Mouse (Mus musculus) CD8-positive naive resting alpha-beta T cell, adult 2 months (primary cell): ENCODE measurements around the gene Tmem274.

Experiments
- DNase-seq, 2 experiments: peaks; one replicate each; pipeline ENCODE4 v3.0.0; 2022; ENCODE audit warnings: low read depth in 2 of 2, low spot score in 2 of 2

Tmem274 gene

DNA sequence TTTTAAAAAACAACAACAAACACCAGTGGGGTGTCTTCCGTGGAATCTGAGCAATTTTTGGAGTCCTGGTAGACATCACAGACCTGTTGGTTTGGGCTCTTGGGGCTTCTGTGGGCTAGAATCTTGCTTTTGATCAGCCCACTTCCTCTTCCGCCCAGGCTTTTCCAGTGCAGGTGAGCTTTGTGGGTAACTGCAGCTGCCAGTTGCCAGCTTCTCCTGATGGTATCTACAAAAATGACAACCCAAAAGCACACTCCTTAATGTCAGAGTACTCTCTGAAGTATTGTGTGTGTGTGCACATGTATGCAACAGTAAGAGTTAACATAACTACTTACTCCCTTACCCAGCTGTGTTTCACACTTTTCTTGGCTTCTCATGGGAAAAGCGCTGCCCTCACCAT is 7.6 kb upstream of the Tmem274 start:
- DNase-seq = peak; percentile 57

DNA sequence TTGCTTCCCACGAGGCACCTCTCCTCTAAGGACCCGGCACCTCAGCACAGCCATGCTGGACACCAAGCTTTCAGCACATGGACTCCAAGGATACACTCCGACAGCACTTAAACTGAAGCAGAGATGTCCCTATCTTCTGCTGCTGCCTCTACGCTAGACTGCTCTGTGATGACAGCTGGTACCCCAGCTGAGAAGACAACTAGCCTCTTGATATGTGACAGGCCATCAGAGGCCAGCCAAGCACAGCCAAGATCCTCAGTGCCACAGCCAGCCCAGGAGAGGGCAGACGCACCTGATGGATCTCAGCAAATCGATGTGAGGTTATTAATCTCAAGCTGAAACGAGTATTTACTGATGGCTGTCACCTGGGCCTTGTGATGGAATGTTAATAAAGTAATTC is 2.1 kb upstream of the Tmem274 start:
- DNase-seq = no peak

DNA sequence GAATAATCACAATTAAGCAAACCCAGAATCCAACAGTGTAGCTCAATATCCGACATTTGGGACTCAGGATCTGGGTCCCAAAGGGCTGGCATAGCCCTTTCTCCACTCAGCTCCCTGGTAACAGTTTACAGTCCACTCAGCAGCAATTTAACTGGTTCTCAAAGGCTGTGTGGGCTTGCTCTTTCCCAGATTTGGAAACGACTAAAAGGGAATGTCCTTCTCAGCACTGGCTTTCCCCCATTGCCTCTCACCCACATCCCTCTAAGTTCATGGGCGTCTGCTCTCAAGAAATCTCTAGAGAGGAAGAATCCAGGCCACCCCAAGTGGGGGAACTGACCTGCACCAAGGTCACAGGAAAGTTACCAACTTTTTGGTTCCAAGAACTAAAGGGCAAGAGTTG is 7.4 kb downstream of the Tmem274 start:
- DNase-seq = no peak

DNA sequence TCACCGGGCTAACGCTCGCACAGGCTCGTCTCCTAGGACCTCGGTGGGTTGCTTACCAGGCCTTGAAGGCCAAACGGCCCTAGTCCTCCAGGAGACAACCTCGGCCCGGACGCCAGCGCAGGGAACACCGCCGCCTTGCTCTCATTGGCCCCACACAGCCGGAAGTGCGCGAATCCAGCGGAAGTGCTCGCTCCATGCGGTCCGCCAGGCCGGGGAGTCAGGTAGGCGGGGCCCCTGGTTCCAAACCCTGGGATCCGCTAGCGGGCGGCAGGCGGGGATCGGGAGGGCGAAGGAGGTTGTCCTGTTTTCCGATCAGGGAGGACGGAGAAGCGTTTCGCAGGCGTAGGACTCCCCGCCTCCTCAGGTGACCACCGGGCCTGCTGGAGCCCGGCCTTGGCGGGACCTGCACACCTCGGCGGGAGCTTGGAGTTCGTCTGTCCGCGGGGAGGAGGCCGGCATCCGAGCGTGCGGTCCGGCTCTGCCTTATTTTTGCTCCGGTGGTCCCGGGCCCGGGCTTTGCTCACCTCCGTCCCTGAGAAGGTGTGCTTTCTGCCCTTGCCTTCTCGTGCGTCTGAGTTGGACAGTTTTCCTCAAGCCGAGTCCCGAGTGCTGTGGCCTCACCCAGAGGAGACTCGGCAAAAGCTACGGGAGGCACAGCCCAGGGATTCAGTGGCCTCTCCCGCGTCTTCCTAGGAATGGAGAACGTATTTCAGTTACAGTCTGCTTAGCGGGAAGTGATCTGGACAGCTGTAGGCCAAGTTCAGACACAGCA is 8.1 kb downstream of the Tmem274 start, which contains the start of the genes Nmnat1 and Lzic:
TSS of gene Nmnat1 (minus strand) at position 150 of the 772 bp plus-strand sequence.
TSS of gene Lzic (plus strand) at position 177 of the 772 bp plus-strand sequence.
- peak; percentile 83 to 84 for DNase-seq

DNA sequence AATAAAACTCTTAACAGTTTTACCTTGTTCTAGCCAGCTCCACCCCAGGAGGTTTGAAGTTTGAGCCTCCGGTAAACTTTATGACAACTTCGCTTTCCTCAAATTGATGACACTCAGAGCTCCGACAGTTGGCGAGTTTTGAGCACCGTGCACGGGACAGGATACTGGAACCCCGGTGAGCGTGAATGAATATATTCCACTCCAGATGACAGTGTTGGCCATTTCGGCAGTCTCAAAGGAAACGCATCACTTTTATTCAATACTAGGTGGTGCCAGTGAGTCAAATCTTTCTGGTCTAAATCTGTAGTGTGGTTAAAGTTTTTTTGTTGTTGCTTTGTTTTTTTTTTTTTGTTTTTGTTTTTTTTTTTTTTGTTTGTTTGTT is 8.6 kb downstream of the Tmem274 start:
- DNase-seq = peak in 1 of 2 experiments; percentile 30

DNA sequence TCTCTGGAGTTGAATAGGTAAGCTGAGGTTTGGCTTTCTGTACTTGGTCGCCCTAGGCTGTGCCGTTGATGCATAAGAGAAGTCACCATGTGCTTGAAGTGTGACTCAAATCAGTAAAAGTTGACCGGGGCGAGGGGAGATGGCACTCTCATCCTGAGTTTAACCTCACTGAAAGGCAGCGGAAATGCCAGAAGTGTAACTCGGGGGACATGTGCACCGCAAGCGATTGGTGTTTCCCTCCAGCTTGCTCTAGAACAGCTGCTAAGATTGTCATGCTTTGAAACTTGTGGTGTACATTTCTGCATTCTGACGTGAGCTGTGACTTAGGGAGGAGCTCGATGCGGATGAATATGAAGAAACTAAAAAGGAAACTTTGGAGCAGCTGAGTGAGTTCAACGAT is 10.6 kb downstream of the Tmem274 start:
- no peak for DNase-seq

DNA sequence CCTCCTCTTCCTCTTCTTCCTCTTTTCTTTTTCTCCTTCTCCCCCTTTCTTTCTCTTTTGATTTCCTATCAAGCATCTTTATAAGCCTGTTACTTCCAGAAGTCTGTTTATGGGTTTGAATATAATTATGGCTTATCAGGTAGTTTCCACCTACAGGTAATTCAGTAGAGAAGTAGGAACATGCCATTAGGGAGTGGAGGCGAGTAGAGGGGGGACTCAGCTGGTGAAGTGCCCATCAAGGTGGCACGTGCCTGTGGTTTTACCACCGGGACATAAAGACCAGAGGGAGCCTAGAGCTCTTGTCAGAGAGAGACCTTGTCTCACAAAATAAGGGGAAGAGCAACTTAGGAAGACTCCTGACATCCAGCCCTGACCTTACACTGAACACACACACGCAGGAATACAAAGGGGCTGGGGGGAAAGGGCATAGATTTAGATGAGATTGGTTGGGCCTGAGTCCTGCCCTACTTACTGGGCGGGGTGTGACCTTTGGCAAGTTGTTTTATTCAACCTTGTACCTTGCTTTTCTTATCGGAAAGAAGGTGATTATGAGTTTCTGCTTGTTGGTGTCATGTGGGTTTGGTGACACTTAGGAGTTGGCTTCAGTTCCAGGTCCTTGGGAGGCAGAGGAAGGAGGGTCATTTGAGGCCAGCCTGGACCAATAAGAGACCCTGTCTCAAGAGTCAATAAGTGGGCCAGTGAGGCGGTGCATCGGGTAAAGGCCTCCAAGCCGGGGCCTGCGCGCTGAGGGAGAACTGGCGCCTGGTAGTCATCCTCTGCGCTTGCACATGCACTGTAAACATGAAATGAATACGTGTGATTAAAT is 12.4 kb downstream of the Tmem274 start:
- DNase-seq = no peak

DNA sequence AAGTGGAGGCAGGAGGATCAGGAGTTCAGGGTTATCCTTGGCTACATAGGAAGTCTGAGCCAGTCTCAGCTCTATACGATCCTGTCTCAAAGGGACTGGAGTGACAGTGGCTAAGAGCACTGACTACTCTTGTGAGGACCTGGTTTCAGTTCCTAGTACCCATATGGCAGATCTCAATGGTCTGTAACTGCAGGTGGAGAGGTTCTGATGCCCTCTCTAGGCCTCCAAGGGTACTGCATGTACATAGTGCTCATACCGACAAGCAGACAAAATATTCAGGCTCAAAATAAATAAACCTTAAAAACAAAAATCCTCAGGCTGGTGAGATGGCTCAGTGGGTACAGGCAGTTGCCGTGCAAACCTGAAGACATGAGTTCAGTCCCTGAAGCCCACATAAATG is 14.0 kb downstream of the Tmem274 start:
- DNase-seq = no peak

DNA sequence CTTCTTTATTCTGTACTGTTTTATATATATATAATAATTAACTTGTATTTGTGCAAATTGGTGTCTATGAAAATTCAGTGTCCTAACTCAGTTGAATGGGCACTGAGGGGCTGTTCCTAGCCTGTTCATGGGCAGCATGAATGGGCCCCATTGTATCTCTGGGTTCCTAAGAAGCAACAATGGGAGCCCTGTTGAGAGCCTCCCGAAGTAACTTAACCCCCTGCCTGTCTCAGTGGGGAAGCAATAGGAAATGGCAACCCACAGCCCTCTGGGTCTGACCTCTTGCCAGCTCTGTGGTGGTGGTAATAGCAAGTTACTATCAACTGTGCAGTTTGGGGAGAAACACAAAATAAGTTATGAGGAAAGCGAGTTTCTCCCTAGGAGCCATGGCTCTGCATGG is 19.4 kb downstream of the Tmem274 start:
- DNase-seq = no peak

DNA sequence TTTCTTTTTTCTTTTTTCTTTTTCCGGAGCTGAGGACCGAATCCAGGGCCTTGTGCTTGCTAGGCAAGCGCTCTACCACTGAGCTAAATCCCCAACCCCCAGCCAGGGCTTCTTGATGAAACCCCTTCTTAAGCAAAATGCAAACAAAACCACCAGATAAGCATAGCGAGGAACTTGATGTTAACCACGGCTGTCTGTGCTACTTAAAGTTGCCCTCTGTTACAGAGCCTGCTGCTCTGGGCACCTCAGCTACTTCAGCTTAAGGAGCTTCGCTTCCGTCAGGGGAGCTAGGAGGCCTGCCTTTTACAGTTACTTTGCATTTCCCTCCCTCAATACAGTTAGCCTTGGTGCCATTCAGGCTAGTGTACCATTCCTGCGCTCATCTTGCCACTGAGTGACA is 21.7 kb downstream of the Tmem274 start:
- DNase-seq = no peak

DNA sequence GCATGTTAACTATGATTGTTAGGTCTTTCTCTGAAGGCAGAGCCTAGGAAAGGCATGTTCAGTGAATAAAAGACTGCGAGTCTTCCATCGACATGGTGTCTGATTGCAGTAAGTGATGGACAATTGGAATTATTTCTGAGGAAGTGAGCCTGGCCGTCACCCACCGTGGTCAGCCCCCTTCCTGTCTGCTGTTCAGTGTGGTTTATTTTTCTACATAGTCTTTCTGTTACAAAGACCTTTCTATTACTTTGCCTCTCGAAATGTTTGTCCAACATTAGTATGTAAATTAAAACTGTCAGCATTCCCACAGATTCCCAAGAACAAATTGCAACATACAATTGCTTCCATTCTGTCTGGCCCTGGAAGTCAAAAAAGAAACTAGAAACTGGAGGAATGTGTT is 22.6 kb downstream of the Tmem274 start:
- no peak for DNase-seq

DNA sequence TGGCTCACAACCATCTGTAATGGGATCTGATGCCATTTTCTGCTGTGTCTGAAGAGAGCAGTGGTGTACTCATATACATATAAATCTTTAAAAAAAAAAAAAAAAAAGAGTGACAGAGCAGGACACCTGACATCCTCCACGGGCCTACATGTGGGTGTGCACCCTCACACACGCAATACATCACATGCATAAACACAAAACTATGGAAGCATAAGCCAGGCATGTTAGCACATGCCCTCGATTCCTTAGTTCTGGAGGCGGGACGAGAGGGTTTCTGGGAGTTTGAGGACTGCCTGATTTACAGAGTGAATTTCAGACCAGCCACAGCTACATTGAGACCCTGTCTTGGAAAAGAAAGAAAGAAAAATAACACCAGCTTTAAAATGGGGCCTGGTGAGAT is 27.2 kb downstream of the Tmem274 start:
- DNase-seq = no peak

DNA sequence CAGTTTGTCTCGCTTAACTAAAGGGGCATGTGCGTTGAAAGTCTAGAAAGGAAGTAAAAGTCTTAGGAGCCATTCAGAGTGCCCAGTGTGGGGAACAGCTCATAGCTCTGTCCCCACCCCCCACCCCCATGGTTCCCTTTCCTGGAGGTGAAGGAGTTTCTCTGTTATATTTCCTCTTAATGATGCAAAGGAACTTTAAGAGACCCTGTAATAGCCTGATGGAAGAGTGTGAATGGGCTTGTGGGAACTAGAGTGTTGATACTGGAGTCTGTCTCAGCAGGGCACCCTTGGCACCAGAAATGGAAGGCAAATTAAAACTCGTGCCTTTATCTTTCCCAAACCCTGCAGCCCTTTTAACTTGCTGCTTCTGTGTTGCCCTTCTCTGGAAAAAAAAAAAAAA is 27.7 kb downstream of the Tmem274 start:
- no peak for DNase-seq

DNA sequence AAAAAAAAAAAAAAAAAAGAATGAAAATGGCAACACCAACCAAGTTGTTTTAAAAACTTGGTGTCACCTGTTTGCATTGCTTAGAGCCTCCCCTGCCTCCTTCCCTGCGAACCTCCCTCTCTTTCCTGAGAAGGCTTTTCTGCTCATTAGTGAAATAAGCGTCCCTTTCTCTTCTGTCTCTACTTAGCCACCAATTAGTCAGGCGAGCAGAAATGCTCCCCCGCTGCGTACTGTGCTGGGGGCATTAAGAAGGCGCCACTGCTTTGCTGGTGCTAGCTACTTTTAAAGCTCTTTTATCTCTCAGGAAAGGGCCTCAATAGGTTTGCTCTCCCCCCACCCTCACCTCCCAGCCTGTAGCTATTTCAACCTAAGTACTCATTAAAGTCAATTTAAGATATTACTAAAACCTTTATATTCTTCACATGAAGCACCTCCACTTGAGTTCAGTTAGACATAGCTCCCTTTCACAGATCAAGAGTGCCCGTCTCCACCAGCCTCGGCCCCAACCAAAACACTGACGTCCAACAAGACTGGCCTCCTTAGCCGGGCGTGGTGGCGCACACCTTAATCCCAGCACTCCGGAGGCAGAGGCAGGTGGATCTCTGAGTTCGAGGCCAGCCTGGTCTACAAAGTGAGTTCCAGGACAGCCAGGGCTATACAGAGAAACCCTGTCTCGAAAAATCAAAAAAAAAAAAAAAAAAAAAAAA is 28.2 kb downstream of the Tmem274 start:
- DNase-seq = no peak

DNA sequence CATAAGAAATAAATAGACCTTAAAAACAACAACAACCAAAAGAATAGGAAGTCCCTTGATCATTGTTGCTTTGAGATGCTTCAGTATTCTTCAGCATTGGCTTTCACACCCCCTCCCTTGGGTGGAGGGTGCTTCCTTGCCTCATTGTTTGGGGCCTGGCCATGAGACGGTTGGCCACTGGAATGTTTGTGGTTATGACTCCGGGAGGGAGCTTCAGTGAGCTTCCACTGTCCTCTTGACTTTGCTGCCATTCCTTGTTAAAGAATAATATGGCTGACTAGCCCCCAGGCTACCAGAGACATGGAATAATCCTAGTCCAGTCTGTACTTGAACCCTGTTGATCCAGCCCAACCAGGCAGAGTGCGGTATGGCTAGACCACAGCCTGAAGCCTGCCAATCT is 29.7 kb downstream of the Tmem274 start:
- DNase-seq = no peak

DNA sequence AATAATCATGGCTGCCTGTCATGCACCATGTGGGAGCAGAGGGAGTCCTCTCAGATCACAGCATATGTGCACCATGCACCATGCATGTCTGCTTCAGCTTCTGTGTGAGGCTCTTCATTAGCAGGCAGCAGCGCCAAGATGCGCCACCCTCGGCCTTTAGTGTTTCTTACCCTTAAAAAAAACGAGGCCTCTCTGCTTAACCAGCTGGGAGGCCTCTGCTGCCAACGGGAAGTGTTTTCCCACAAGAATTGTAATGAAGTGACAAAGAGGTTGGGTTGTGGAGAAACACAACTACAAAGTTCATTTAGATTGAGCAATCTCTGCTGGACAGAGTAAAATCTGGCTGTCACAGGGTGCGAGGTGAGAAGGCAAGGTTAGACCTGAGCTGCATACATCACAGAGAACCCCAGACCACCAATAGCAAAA is 34.1 kb downstream of the Tmem274 start:
- DNase-seq = no peak

DNA sequence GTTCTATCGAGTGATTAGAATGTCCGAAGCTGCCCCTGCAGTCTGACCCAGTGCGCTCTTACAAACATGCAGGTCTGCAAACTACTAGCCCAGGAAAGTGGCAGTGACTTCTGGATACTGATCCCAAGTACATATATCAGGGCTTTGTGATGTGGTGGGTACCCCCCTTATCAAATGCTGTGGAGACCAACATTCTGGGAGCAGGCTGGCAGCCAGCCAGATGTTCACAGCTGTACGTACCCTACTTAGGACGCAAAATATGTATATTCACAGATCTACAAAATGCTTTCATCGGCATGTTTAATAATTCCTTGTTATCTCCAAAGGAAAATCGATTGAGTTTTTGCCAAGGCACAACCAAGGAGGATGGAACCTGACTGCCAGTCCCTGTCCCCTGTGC is 34.9 kb downstream of the Tmem274 start:
- DNase-seq = no peak

DNA sequence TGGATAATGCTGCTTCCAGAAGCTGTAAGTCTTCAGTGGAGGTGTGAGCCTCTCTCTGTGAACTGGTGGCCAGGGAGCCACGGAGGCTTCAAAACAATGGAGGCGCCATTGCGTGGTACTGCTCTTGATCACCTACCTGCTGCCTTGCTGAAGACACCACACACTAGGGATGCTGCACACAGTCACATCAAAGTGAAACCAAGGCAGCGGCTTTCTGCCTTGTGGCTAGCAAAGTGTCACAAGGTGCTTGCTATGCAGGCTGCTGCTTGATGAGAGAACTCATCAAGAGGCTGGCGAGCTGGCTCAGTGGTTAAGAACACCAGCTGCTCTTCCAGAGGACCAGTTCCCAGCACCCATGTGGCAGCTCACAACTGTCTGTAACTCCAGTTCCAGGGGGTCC is 38.5 kb downstream of the Tmem274 start:
- DNase-seq = peak in 1 of 2 experiments; percentile 23

DNA sequence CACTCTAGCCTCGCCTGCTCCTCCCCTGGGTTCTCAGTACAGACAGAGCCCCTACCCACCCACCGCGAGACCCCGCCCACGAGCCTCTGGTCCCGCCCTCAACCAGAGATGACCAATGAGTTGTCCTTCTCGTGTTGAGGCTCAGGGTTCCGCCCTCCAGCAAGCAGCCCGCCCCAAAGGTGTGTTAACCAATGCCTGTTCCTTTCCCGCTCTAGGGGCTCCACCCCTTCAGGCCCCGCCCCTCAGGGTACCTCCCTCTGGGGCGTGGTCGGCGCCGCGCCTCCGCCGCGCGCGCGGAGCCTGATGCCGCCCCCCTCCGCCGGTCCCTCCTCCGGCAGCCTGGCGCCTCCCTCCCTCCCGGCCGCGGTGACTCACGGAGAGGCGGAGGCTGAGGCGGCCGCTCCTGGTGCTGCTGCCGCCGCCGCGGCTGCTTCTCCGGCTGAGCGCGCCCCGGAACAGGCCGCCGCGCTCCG is 40.7 kb downstream of the Tmem274 start, which contains the start of gene Ctnnbip1:
TSS of gene Ctnnbip1 (plus strand) at position 369 of the 473 bp plus-strand sequence.
- peak; percentile 85 to 90 for DNase-seq

DNA sequence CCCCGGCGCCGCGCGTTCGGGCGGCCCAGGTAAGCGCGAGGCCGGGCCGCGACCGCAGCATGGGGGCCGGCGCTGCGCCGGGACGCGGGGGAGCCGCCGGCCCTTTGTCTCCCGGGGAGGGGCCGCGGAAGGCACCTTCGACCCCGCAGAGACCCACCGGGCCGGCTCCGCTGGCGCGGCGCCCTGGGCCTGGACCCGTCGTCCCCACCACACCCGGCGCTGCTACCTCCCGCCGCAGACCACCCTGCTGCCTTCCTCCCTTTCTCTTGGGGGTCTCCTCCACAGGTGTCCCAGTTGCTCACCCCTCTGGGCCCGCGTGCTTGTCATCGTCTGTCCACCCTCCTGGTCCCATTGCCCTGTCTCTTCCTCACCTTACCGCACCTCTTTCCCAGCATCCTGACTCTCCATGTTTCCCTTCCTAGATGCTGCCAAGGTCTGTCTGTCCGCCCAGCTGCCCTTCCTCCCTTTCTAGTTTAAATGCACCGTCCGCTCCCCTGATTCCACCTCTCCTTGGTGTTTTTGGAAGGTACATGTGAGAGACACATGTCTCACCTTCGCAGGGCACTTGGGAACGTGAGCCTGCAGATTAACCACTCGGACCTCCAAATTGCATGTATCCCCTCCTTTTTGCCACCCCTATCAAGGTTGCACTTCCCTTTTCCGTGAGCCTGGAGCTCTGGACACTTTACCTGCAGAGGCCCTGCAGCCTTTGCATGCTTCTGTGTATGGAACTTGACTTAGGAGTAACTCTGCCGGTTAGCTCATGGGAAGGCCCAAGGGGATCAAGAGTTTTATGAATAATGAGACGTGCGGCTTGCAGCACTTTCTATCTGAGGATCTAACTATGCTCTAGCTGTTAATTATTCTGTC is 41.4 kb downstream of the Tmem274 start:
- no peak for DNase-seq
